Mouse (Mus musculus) thymus, adult 2 months (tissue): ENCODE data around the gene Tsr1.

Experiments
- CTCF ChIP-seq: fragments of 200-500 bp; IDR thresholded peaks from 2 replicates; pipeline ENCODE4 v1.5.1; 2012; ENCODE audit warnings: mild to moderate bottlenecking, control low read depth, low read length, moderate library complexity, borderline replicate concordance; ENCODE audit not compliant: control insufficient read depth, poor library complexity, insufficient read depth; ENCODE audit errors: extremely low read depth
- POLR2A ChIP-seq: fragments of 200-500 bp; IDR thresholded peaks from 2 replicates; pipeline ENCODE4 v1.6.1; 2012; ENCODE audit warnings: mild to moderate bottlenecking, low read length, control low read depth, moderate library complexity; ENCODE audit not compliant: control insufficient read depth, poor library complexity, insufficient read depth; ENCODE audit errors: extremely low read depth

DNA sequence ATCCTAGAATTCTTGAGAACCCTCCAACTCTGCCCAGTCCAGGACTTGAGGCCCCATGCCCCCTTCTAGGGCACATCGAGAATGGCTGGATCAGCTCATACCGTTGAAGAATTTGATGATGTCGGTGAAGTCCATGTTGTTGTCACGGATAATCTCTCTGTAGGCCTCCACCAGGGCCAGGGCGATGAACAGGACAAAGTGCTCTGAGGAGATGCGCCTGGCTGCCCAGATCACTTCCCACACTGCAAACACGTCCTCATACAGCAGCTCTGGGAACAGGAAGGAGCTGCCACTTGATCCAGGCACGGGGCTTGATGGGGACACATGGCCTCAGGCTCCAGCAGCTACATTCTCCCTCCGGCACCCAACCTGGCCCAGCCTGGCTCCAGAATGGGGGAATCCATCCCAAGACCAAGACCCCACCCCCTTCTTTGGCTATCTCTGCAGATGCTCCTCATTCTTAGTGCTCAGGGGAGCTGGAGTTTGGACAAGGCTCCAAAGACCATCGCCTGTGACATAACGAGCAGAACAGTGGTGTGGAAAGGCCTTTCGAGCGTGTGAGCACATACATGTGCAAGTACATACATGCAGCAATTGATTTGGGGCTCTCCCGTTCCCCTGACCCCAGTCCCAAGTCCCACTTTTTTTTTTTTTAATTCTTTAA lies 46.7 kb upstream of the Tsr1 start:
- TF ChIP-seq POLR2A, result no peak
- TF ChIP-seq CTCF, result no peak
